Mouse (Mus musculus): ENCODE results near the gene V1ra8. TPM values are rescaled to one million over a fixed set of nuclear protein-coding genes. Genes with fewer than 3 reads are reported as not detected.

V1ra8 gene
- polyA plus RNA-seq, 1 experiment from 2014 or later: not detected

Other genes starting within 250 kb of the V1ra8 start
- gene Vmn1r46, start 233.5 kb upstream of the V1ra8 start, polyA plus RNA-seq (2015; fragmentation: Nextera tagmentation; extraction: Ambion mirVana): not detected in 2 replicates
- gene Vmn1r47, start 186.6 kb upstream of the V1ra8 start, polyA plus RNA-seq (2015; fragmentation: Nextera tagmentation; extraction: Ambion mirVana): not detected in 2 replicates
- gene Vmn1r48, start 166.0 kb upstream of the V1ra8 start, polyA plus RNA-seq (2015; fragmentation: Nextera tagmentation; extraction: Ambion mirVana): not detected in 2 replicates
- gene Vmn1r49, start 124.3 kb upstream of the V1ra8 start, polyA plus RNA-seq (2015; fragmentation: Nextera tagmentation; extraction: Ambion mirVana): not detected in 2 replicates
- not detected in 2 replicates for gene Vmn1r50, start 101.4 kb upstream of the V1ra8 start, polyA plus RNA-seq (2015; fragmentation: Nextera tagmentation; extraction: Ambion mirVana)
- gene Vmn1r51, start 80.2 kb upstream of the V1ra8 start, polyA plus RNA-seq (2015; fragmentation: Nextera tagmentation; extraction: Ambion mirVana): not detected in 2 replicates
- not detected in 2 replicates for gene Vmn1r52, start 28.0 kb upstream of the V1ra8 start, polyA plus RNA-seq (2015; fragmentation: Nextera tagmentation; extraction: Ambion mirVana)
- gene Vmn1r53, start 21.6 kb downstream of the V1ra8 start, polyA plus RNA-seq (2015; fragmentation: Nextera tagmentation; extraction: Ambion mirVana): not detected in 2 replicates
- gene Vmn1r54, start 43.5 kb downstream of the V1ra8 start, polyA plus RNA-seq (2015; fragmentation: Nextera tagmentation; extraction: Ambion mirVana): not detected in 2 replicates
- gene BC048671, start 98.4 kb downstream of the V1ra8 start, polyA plus RNA-seq (2015; fragmentation: Nextera tagmentation; extraction: Ambion mirVana): not detected in 2 replicates
- gene Chst13, start 122.4 kb downstream of the V1ra8 start, polyA plus RNA-seq (2015; fragmentation: Nextera tagmentation; extraction: Ambion mirVana): not detected in 2 replicates
- gene Uroc1, start 130.5 kb downstream of the V1ra8 start, polyA plus RNA-seq (2015; fragmentation: Nextera tagmentation; extraction: Ambion mirVana): not detected in 2 replicates
- gene Zxdc, start 166.7 kb downstream of the V1ra8 start, polyA plus RNA-seq (2015; fragmentation: Nextera tagmentation; extraction: Ambion mirVana): 10.1 and 10.4 TPM in 2 replicates
- 4.4 and 5.4 TPM in 2 replicates for gene Cfap100, start 226.0 kb downstream of the V1ra8 start, polyA plus RNA-seq (2015; fragmentation: Nextera tagmentation; extraction: Ambion mirVana)